Mouse (Mus musculus): Measurements from ENCODE around the gene Asic1. TPM values are rescaled to one million over a fixed set of nuclear protein-coding genes. Genes with fewer than 3 reads are reported as not detected.
A peak's percentile ranks its signal among the peaks of the same experiment; 100 is the strongest.

The Asic1 gene
- total and polyA plus RNA-seq, 2 experiments from 2014 or later: 28.1 to 99.1 TPM

DNA sequence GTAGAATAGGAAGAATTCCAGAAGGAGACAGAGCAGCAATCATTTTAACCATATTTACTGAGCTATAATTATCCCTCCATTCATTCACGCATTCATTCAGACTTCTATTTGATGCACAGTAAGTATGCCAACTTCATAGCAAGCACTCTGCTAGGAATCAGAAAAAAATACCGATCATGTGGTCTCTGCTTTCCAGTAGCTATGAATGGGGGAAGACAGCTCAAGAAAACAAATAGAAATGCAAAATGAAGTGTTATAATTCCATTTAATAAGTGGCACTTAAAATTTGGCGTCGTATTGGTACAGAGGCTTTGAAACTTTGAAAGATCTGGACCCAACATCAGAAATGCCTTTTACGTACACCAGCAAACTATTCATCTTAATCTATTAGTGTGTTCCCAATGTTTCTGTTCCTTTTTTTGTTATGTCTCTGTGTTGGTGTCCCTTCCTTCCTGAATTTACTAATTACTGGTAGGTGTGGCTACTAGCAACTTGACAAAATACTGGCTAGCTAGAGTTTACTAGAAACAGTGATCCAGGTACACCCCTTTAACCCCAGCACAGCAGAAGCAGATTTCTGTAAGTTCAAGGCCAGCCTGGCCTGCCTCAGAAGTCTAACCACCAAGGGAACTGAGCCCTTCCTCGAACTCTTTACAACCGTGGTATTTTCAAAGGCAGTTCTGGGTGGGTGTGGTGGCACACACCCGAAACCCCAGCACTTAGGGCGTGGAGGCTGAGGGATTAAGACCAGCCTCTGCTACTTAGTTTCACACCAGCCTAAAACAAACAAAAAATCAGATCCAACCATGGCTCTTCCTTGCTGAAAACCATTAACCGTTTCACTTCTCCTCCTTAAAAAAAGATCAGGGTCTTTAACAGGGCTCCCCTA, 17.9 kb upstream of the Asic1 start:
- Histone ChIP-seq H3K4me2 (ENCODE audit: low read depth) (peak overlapping the region; percentile 84), H3K36me3 (ENCODE audit: insufficient read depth) (no peaks in the 10 kb centered on the region), H3K9ac (0 out of 2 replicates have a peak overlapping the region, but pooled peaks have one; percentile 49), H3K27me3 (ENCODE audit: insufficient read depth, low read length) (0 out of 2 replicates have a peak, but pooled peaks cover 9% of the 10 kb centered on the region), H3K4me3 (ENCODE audit: low read depth, low read length) (peak overlapping the region; percentile 63), H3K27ac (ENCODE audit: low read depth, low read length) (no peak overlapping the region), H3K4me1 (ENCODE audit: insufficient read depth) (peaks cover 12% of the 10 kb centered on the region; the same call in 1 of the 2 replicates), H3K9me3 (ENCODE audit: low read length) (no peaks in the 10 kb centered on the region)
- TF ChIP-seq CTCF (IDR thresholded peaks at IDR 0.05; ENCODE audit: low read depth): no peak
- WGBS: 69% methylated on average over 10 of the region's 10 CpGs
- ATAC-seq: peak; percentile 32
- DNase-seq: no peak

- DNase-seq: no peak
These were observed 16.9 kb upstream of the Asic1 start for GRCm38 (mm10) chr15:99653291-99653690.

GRCm38 (mm10) chr15:99653876-99654275, 16.3 kb upstream of the Asic1 start:
- Histone ChIP-seq H3K4me2 (ENCODE audit: low read depth) (peak overlapping the region; percentile 37; the same call in 1 of the 2 replicates), H3K9ac (no peak overlapping the region; the same call in 1 of the 2 replicates), H3K27ac (ENCODE audit: low read depth, low read length) (no peak overlapping the region), H3K9me3 (ENCODE audit: low read length) (no peaks in the 10 kb centered on the region), H3K27me3 (ENCODE audit: insufficient read depth, low read length) (0 out of 2 replicates have a peak, but pooled peaks cover 9% of the 10 kb centered on the region), H3K4me1 (ENCODE audit: insufficient read depth) (peaks cover 3% of the 10 kb centered on the region; the same call in 1 of the 2 replicates), H3K36me3 (ENCODE audit: insufficient read depth) (no peaks in the 10 kb centered on the region), H3K4me3 (ENCODE audit: low read depth, low read length) (peak overlapping the region; percentile 21)
- TF ChIP-seq CTCF (IDR thresholded peaks at IDR 0.05; ENCODE audit: low read depth): no peak
- no peak for ATAC-seq
- 7% methylated on average over 21 of the region's 21 CpGs for WGBS
- DNase-seq: no peak

More at GRCm38 (mm10) chr15:99653291-99653690, 16.9 kb upstream of the Asic1 start:
- Histone ChIP-seq H3K27me3 (ENCODE audit: insufficient read depth, low read length) (0 out of 2 replicates have a peak, but pooled peaks cover 9% of the 10 kb centered on the region), H3K4me3 (ENCODE audit: low read depth, low read length) (peak overlapping the region; percentile 21), H3K4me1 (ENCODE audit: insufficient read depth) (peaks cover 6% of the 10 kb centered on the region; the same call in 1 of the 2 replicates), H3K9ac (no peak overlapping the region), H3K36me3 (ENCODE audit: insufficient read depth) (no peaks in the 10 kb centered on the region), H3K9me3 (ENCODE audit: low read length) (no peaks in the 10 kb centered on the region), H3K27ac (ENCODE audit: low read depth, low read length) (no peak overlapping the region), H3K4me2 (ENCODE audit: low read depth) (peak overlapping the region; percentile 37; the same call in 1 of the 2 replicates)
- TF ChIP-seq CTCF (IDR thresholded peaks at IDR 0.05; ENCODE audit: low read depth): peak; percentile 46
- 9% methylated on average over 8 of the region's 8 CpGs for WGBS
- no peak for ATAC-seq

GRCm38 (mm10) chr15:99655956-99656355, 14.2 kb upstream of the Asic1 start:
- WGBS: 57% methylated on average over 9 of the region's 9 CpGs
- Histone ChIP-seq H3K36me3 (ENCODE audit: insufficient read depth) (no peaks in the 10 kb centered on the region), H3K4me2 (ENCODE audit: low read depth) (no peak overlapping the region), H3K27me3 (ENCODE audit: insufficient read depth, low read length) (0 out of 2 replicates have a peak, but pooled peaks cover 9% of the 10 kb centered on the region), H3K9me3 (ENCODE audit: low read length) (no peaks in the 10 kb centered on the region), H3K9ac (no peak overlapping the region), H3K27ac (ENCODE audit: low read depth, low read length) (no peak overlapping the region), H3K4me3 (ENCODE audit: low read depth, low read length) (no peak overlapping the region), H3K4me1 (ENCODE audit: insufficient read depth) (peaks cover 1% of the 10 kb centered on the region; the same call in 1 of the 2 replicates)
- TF ChIP-seq CTCF (IDR thresholded peaks at IDR 0.05; ENCODE audit: low read depth): no peak
- DNase-seq (no peak), ATAC-seq (no peak)

- no peaks in the 10 kb centered on the region for H3K9me3 ChIP-seq (ENCODE audit: low read length)
- ATAC-seq: no peak
- DNase-seq: no peak
- H3K4me2 ChIP-seq (ENCODE audit: low read depth): no peak overlapping the region
- 55% methylated on average over 2 of the region's 2 CpGs for WGBS
- no peak overlapping the region for H3K27ac ChIP-seq (ENCODE audit: low read depth, low read length)
- no peaks in the 10 kb centered on the region for H3K36me3 ChIP-seq (ENCODE audit: insufficient read depth)
- H3K9ac ChIP-seq: no peak overlapping the region
- no peak overlapping the region for H3K4me3 ChIP-seq (ENCODE audit: low read depth, low read length)
- no peak for TF ChIP-seq CTCF (IDR thresholded peaks at IDR 0.05; ENCODE audit: low read depth)
- no peaks in the 10 kb centered on the region for H3K4me1 ChIP-seq (ENCODE audit: insufficient read depth)
- H3K27me3 ChIP-seq (ENCODE audit: insufficient read depth, low read length): 0 out of 2 replicates have a peak, but pooled peaks cover 9% of the 10 kb centered on the region
These were observed 11.7 kb upstream of the Asic1 start for GRCm38 (mm10) chr15:99658437-99658836.

- no peaks in the 10 kb centered on the region for H3K36me3 ChIP-seq (ENCODE audit: insufficient read depth)
- DNase-seq (no peak), ATAC-seq (no peak)
- 0 out of 2 replicates have a peak, but pooled peaks cover 3% of the 10 kb centered on the region for H3K27me3 ChIP-seq (ENCODE audit: insufficient read depth, low read length)
- no peak overlapping the region for H3K9ac ChIP-seq
- H3K4me1 ChIP-seq (ENCODE audit: insufficient read depth): peaks cover 7% of the 10 kb centered on the region; the same call in 1 of the 2 replicates
- no peak overlapping the region for H3K27ac ChIP-seq (ENCODE audit: low read depth, low read length)
- H3K9me3 ChIP-seq (ENCODE audit: low read length): no peaks in the 10 kb centered on the region
- H3K4me2 ChIP-seq (ENCODE audit: low read depth): no peak overlapping the region
- WGBS: 72% methylated on average over 15 of the region's 15 CpGs
- no peak for TF ChIP-seq CTCF (IDR thresholded peaks at IDR 0.05; ENCODE audit: low read depth)
- H3K4me3 ChIP-seq (ENCODE audit: low read depth, low read length): no peak overlapping the region
These were observed 8.9 kb upstream of the Asic1 start for GRCm38 (mm10) chr15:99661121-99661830.
